Mouse (Mus musculus): ENCODE measurements around the gene Cdk5rap1. TPM values are rescaled to one million over a fixed set of nuclear protein-coding genes. Genes with fewer than 3 reads are reported as not detected.

Cdk5rap1 gene
- polyA plus RNA-seq, 1 experiment from 2014 or later, result 13.9 TPM

DNA sequence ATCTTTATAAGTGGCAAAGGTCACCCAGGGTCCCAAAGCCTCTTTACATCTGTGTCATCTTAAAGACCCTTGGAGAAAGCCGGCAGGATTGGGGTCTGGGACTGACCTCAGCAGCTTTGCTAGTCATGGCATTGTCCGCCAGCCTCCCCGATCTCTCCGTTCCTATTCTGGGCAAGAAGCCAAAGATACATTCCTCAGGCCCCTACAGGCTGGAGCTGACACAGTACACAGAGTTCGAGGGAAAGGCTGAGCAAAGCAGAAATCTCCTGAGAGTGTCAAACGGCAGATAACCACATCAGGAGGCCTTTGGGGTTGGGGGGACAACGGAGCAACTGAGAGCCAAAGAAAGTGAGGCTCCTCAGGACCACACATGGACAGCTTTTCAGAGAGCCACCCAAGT, 30.0 kb upstream of the Cdk5rap1 start:
- peaks cover 17% of the 10 kb centered on the region for H3K27me3 ChIP-seq (ENCODE audit: insufficient read depth, poor library complexity, severe bottlenecking)
- peak; percentile 15 for DNase-seq (ENCODE audit: low spot score)
- 0 out of 2 replicates have a peak, but pooled peaks cover 6% of the 10 kb centered on the region for H3K36me3 ChIP-seq
- H3K4me3 ChIP-seq, result no peak overlapping the region
- H3K4me1 ChIP-seq (replicated peaks), result peaks cover 14% of the 10 kb centered on the region
- H3K9me3 ChIP-seq, result no peaks in the 10 kb centered on the region
- WGBS, result 59% methylated on average over 7 of the region's 7 CpGs
- H3K27ac ChIP-seq, result no peak overlapping the region

DNA sequence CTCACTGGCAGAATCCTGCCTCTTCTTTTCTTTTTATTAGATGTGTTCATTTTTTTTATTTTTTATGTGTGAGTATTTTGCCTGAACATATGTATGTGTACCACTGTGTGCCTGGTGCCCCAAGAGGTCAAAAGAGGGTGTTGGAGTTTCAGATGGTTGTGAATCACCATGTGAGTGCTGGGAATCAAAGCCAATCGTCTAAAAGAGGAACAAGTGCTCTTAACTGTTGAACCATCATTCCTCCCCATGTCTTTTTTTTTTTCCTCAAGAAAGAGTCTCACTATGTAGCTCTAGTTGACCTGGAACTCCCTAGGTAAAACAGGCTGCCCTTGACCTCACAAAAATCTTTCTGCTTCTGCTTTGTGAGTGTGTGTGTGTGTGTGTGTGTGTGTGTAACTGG, 29.2 kb upstream of the Cdk5rap1 start:
- H3K27ac ChIP-seq, result no peak overlapping the region
- H3K36me3 ChIP-seq, result 0 out of 2 replicates have a peak, but pooled peaks cover 6% of the 10 kb centered on the region
- H3K4me1 ChIP-seq (replicated peaks), result peaks cover 6% of the 10 kb centered on the region
- DNase-seq (ENCODE audit: low spot score), result no peak
- 68% methylated on average over 1 of the region's 1 CpGs for WGBS
- no peaks in the 10 kb centered on the region for H3K9me3 ChIP-seq
- no peak overlapping the region for H3K4me3 ChIP-seq
- peaks cover 11% of the 10 kb centered on the region for H3K27me3 ChIP-seq (ENCODE audit: insufficient read depth, poor library complexity, severe bottlenecking)

DNA sequence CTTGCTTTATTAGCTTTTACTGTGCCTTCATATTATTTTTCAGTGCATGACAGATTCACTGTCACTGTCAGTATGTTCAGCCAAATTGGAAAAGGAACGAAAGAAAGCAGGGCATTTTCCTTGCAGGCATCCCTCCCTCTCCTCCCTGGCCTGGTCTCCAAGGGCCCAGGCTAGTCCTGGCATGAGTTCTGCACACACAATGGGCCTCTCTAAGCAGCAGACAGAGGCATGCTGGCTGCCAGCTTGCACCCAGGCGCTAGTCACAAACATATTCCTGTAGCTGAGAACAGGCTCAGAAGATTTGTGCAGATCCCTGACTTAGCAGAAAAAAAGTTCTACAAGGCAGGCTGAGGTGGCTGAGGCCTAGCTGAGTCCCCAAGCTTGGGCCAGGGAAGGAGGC, 26.5 kb upstream of the Cdk5rap1 start:
- WGBS, result 90% methylated on average over 2 of the region's 2 CpGs
- Histone ChIP-seq H3K4me3 (no peak overlapping the region), H3K27me3 (ENCODE audit: insufficient read depth, poor library complexity, severe bottlenecking) (no peaks in the 10 kb centered on the region), H3K27ac (no peak overlapping the region), H3K36me3 (0 out of 2 replicates have a peak, but pooled peaks cover 6% of the 10 kb centered on the region), H3K9me3 (no peaks in the 10 kb centered on the region), H3K4me1 (replicated peaks) (no peaks in the 10 kb centered on the region; the same call in 1 of the 2 replicates)
- no peak for DNase-seq (ENCODE audit: low spot score)

DNA sequence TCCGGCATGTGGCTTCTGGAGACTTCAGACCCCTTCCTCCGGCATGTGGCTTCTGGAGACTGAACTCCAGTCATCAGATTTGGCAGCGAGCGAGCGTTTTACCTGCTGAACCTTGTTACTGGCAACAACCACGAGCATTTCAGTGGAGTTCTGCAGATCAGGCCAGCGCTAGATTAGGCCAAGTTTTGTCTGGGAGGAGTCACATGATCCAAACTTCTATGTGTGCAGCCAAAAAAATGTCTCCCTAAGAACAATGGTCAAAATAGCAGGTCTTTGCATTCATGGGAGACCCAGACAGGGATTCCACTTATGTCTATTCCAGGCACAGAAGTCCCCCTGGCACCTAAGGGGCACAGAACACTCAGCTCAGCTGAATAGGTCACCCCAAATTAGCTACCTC, 25.5 kb upstream of the Cdk5rap1 start:
- H3K9me3 ChIP-seq, result no peaks in the 10 kb centered on the region

DNA sequence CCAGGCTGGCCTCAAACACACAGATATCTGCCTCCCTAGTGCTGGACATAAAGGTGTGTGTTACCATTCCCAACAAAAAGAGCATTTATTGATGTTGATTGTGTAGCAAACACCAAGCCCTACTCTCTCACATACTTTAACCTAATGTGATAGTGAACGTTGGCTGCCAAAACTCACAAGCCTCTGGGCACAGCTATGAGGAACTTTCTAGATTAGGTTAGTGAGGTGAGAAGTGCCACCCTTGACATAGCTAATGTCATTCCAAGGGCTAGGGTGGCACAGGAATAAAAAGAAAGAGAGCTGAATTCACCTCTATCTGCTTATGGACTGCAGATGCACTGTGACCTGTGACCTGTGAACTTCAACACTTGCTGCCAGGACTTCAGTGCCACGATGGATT, 23.7 kb upstream of the Cdk5rap1 start:
- Histone ChIP-seq H3K4me3 (no peak overlapping the region), H3K36me3 (0 out of 2 replicates have a peak, but pooled peaks cover 6% of the 10 kb centered on the region), H3K4me1 (replicated peaks) (no peaks in the 10 kb centered on the region), H3K27ac (no peak overlapping the region), H3K9me3 (no peaks in the 10 kb centered on the region), H3K27me3 (ENCODE audit: insufficient read depth, poor library complexity, severe bottlenecking) (no peaks in the 10 kb centered on the region)
- no peak for DNase-seq (ENCODE audit: low spot score)
- 88% methylated on average over 2 of the region's 2 CpGs for WGBS

More for the DNA sequence above, 25.5 kb upstream of the Cdk5rap1 start:
- Histone ChIP-seq H3K4me3 (no peak overlapping the region), H3K36me3 (0 out of 2 replicates have a peak, but pooled peaks cover 6% of the 10 kb centered on the region), H3K27me3 (ENCODE audit: insufficient read depth, poor library complexity, severe bottlenecking) (no peaks in the 10 kb centered on the region), H3K27ac (no peak overlapping the region), H3K4me1 (replicated peaks) (no peaks in the 10 kb centered on the region; the same call in 1 of the 2 replicates)
- DNase-seq (ENCODE audit: low spot score), result no peak
- WGBS, result 86% methylated on average over 7 of the region's 7 CpGs

DNA sequence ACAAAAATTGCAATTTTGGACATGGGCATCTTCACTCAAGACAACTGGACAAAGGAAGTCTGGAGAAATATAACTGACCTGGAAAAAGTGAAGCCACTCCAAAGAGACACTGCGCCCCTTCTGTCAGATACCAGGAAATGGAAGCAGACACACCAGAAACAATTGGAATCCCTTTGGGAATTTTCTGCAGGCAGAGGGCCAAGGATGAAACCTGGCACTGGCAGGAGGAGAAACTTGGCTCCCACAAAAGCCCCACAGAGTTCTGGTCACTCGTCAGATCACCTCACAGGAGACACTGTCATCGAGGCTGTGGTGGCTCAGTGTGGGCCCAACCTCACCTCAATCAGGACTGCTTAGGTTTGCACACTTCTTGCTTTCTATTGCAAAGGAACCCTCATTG, 21.8 kb upstream of the Cdk5rap1 start:
- DNase-seq (ENCODE audit: low spot score), result no peak
- Histone ChIP-seq H3K4me1 (replicated peaks) (0 out of 2 replicates have a peak, but pooled peaks cover 7% of the 10 kb centered on the region), H3K36me3 (0 out of 2 replicates have a peak, but pooled peaks cover 6% of the 10 kb centered on the region), H3K9me3 (no peaks in the 10 kb centered on the region), H3K4me3 (no peak overlapping the region), H3K27ac (no peak overlapping the region), H3K27me3 (ENCODE audit: insufficient read depth, poor library complexity, severe bottlenecking) (no peaks in the 10 kb centered on the region)
- 88% methylated on average over 3 of the region's 3 CpGs for WGBS

DNA sequence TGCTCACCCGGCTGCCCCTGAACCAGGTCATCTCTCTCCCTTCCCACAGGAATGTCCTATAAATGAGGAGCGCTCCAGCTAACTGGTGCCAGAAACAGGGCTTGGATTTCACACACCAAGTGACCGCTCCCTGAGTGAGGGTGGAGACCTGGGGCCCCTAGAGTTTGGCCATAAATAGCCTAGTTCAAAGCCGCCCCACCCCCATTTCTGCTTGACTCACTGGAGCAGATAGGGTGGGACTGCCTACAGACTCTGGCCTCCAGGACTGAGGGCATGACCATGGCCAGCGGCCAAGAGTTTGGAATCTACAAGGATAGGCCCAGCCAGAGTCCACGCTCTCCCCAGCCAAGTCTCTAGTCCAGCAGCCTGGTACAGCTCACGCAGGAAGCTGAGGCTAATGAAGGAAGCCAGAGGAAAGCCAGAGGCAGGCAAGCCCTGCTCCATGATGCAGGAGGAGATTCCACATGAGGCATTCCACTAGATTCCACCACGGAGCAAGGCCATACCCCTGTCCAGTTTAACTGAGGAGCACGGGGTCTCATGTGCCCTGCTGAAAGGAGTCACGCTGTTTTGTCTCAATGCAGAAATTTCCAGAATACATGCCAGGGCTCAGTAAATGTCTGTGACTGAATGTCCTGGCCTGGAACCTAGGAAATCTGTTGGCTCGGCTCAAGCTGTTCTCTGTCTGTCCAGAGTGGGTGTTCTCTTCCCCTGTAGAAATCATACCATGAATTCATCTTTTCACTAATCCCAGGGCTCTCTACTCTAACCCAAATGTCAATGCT, 17.6 kb upstream of the Cdk5rap1 start:
- Histone ChIP-seq H3K9me3 (no peaks in the 10 kb centered on the region), H3K4me1 (replicated peaks) (0 out of 2 replicates have a peak, but pooled peaks cover 7% of the 10 kb centered on the region), H3K4me3 (no peak overlapping the region), H3K27ac (no peak overlapping the region), H3K36me3 (no peaks in the 10 kb centered on the region), H3K27me3 (ENCODE audit: insufficient read depth, poor library complexity, severe bottlenecking) (no peaks in the 10 kb centered on the region)
- no peak for DNase-seq (ENCODE audit: low spot score)
- WGBS, result 90% methylated on average over 11 of the region's 11 CpGs

DNA sequence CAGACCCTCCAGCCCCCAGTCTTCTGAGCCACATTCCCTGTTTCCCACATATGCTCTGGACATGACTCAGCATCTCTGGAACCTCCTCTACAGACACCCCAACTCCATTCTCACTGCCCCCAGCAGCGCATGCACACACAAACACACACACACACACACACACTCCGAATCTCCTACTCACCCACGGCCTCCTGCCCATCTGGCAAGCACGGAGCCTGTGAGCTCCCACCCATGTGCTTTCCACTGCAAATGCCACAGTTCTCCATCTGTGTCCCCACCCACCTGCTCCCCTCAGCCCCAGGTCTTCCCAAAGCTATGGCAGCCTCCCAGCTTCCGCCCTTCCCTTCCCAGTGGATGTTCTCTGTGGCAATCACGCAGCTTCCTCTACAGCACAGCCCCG, 6.3 kb upstream of the Cdk5rap1 start:
- H3K27me3 ChIP-seq (ENCODE audit: insufficient read depth, poor library complexity, severe bottlenecking), result no peaks in the 10 kb centered on the region

DNA sequence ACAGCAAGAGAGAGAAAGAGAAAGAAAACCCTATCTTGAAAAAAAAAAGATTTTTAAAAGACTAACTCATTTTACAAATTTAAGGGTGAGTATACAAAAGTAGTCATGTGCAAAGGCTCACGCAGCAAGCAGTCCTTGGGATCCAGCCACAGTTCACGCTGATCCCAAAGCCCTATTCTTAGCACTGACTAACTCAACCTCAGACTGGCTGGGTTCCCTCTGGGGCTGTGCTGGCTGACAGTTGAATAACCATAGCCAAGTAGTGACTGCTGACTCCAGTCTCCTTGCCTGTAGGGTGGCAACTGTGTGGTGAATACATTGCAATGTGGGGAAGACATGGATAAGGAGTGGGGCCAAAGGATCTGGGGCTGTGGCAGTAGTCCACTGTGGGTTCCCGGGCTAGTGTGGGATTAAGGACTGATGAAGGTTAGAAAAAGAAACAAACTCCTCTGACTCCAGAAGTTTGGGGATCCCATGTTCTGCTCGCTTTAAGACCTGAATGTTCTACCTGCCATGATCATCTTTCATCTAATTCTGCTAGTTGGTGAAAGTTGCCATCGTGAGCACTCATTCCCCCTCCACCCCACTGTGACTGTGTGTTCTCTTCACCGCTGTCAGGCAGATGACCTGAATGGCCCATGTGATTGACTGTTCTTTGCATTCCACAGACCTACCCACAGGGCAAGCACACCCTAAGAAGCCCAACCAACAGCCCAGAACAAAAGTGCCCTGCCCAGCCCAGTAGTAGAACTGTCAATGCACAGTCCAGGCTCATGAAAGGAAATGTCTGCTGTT, 2.2 kb upstream of the Cdk5rap1 start:
- H3K27me3 ChIP-seq (ENCODE audit: insufficient read depth, poor library complexity, severe bottlenecking), result no peaks in the 10 kb centered on the region
- H3K36me3 ChIP-seq, result no peaks in the 10 kb centered on the region
- H3K4me1 ChIP-seq (replicated peaks), result peaks cover 13% of the 10 kb centered on the region; the same call in 1 of the 2 replicates
- WGBS, result 71% methylated on average over 6 of the region's 6 CpGs
- H3K27ac ChIP-seq, result no peak overlapping the region
- no peak overlapping the region for H3K4me3 ChIP-seq
- no peaks in the 10 kb centered on the region for H3K9me3 ChIP-seq
- DNase-seq (ENCODE audit: low spot score), result no peak

More for the DNA sequence above, 6.3 kb upstream of the Cdk5rap1 start:
- Histone ChIP-seq H3K4me3 (no peak overlapping the region), H3K36me3 (no peaks in the 10 kb centered on the region), H3K4me1 (replicated peaks) (peaks cover 4% of the 10 kb centered on the region; the same call in 1 of the 2 replicates), H3K27ac (no peak overlapping the region), H3K9me3 (no peaks in the 10 kb centered on the region)
- 88% methylated on average over 7 of the region's 7 CpGs for WGBS
- DNase-seq (ENCODE audit: low spot score), result no peak

DNA sequence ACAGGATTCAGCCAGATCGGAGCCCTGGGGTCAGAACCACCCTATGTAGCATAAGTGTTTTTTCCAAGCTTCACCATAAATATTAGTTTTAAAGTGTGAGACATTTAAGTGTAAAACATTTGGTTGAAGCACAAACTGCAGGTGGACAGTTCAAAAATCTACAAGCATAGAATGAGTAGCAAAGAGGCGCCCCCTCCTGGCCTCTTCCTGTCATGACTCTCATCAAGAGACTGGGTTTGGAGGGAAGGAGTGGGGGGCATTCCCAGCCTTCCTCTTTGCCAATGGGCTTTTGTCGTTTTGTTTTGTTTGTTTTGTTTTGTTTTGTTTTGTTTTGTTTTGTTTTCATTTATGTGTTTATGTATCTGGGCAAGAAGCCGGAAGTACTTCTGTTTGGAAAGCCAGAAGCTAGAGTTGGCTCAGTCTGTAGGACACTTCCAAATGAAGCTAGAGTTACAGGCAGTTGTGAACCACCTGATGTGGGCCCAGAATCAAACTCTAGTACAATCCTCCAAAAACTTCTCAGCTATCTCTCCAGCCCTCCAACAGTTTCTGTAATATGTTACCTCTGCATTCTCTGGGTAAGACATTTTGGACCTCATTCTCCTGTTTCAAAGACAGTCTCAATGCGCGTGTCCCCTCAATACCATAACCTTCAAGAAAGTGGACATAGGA, 1.3 kb upstream of the Cdk5rap1 start:
- Histone ChIP-seq H3K4me1 (replicated peaks) (peaks cover 10% of the 10 kb centered on the region; the same call in 1 of the 2 replicates), H3K9me3 (no peaks in the 10 kb centered on the region), H3K27ac (no peak overlapping the region), H3K36me3 (peaks cover 5% of the 10 kb centered on the region; the same call in 1 of the 2 replicates), H3K27me3 (ENCODE audit: insufficient read depth, poor library complexity, severe bottlenecking) (no peaks in the 10 kb centered on the region), H3K4me3 (no peak overlapping the region)
- DNase-seq (ENCODE audit: low spot score), result peak; percentile 62
- 62% methylated on average over 6 of the region's 6 CpGs for WGBS

DNA sequence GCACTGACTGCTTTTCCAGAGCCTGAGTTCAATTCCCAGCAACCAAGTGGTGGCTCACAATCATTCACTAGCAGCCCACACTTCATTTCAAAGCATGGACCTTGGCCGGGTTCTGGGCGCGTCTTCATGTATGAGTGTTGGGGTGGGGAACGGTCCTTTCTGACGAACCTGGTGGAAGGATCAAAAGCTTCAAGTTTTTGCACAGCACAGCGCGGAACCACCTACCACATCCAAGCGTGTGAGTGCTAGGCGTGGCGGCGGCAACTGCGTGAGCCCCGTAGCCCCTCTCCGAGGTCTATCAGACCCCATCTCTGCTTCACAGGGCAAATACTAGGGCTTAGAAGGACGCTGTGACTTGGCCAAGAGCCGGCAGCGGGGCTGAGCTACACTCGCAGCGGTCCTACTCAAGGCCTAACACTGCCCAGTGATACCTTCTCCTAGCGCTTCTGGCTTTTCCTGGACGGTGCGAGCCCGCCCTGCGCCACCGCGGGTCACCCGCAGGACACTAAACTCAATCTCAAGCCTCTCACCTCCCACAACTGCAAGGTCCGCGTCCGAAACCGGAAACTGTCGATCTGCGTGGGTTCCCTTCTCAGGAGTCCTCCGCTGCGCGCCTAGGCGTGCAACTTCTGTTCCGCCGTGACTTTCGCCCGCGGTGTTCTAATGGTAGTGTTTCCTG, 520 bp downstream of the Cdk5rap1 start:
- Histone ChIP-seq H3K9me3 (no peaks in the 10 kb centered on the region), H3K4me1 (replicated peaks) (peaks cover 10% of the 10 kb centered on the region; the same call in 1 of the 2 replicates), H3K27ac (peak overlapping the region; percentile 95), H3K4me3 (peak overlapping the region; percentile 73), H3K27me3 (ENCODE audit: insufficient read depth, poor library complexity, severe bottlenecking) (no peaks in the 10 kb centered on the region), H3K36me3 (peaks cover 9% of the 10 kb centered on the region)
- DNase-seq (ENCODE audit: low spot score), result peak; percentile 89
- under 1% methylated on average over 42 of the region's 42 CpGs for WGBS

DNA sequence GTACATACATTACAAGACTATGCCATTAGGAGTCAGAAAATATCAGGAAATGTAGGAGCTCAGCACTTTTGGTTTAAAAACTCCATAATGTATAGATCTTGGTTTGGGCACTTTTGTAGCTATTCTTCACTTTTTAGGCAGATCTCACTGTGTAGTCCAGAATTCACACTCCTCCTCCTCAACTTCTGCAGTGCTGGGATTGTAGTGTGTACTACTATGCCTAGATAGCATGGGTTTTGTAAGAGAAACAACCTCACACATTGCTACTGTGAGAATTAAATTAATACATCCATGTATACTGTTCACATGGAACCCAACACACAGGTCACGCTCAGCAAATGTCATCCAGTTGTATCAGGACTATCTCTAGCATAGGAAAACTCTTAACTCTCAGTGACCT, 5.3 kb downstream of the Cdk5rap1 start:
- H3K27me3 ChIP-seq (ENCODE audit: insufficient read depth, poor library complexity, severe bottlenecking), result no peaks in the 10 kb centered on the region
- no peak overlapping the region for H3K4me3 ChIP-seq
- peaks cover 50% of the 10 kb centered on the region for H3K36me3 ChIP-seq
- H3K4me1 ChIP-seq (replicated peaks), result peaks cover under 1% of the 10 kb centered on the region; the same call in 1 of the 2 replicates
- no peaks in the 10 kb centered on the region for H3K9me3 ChIP-seq
- H3K27ac ChIP-seq, result no peak overlapping the region
- DNase-seq (ENCODE audit: low spot score), result no peak
- 96% methylated on average over 1 of the region's 1 CpGs for WGBS

Measured in hindbrain, embryonic 10.5 days (tissue).